ENCODE assay signal across 27 mouse cellular contexts in genomic region chr10:116649287-116649686, GRCm38 (mm10).
DNase-seq lines count a peak whose midpoint lies in the region; ATAC-seq and TF ChIP-seq lines count a peak whose summit lies in the region.
"Had no signal": no experiment of that assay in that cellular context is flagged by ENCODE, and none has a peak within 500 bp of the region (broad histone marks: within the 10 kb centered on the region; RNA-seq: fewer than 3 reads in every experiment).

No protein-coding gene starts in this region.

- no peak overlapping the region for H3K9ac ChIP-seq in intestine, embryonic 15.5 days
- H3K9ac ChIP-seq in intestine, postnatal 0 days (ENCODE audit: low read depth, low read length), result no peak overlapping the region
- no peak overlapping the region for H3K9ac ChIP-seq in stomach, embryonic 15.5 days
- H3K9ac ChIP-seq in hindbrain, embryonic 12.5 days, result no peak overlapping the region
- H3K9ac ChIP-seq: forebrain, embryonic 13.5 days; heart, embryonic 15.5 days; hindbrain, embryonic 14.5 days had no signal

- no peaks in the 10 kb centered on the region for H3K4me1 ChIP-seq in intestine, embryonic 15.5 days (replicated peaks)
- no peaks in the 10 kb centered on the region for H3K4me1 ChIP-seq in intestine, postnatal 0 days (replicated peaks; ENCODE audit: control insufficient read depth, insufficient read depth, low read length)
- no peaks in the 10 kb centered on the region for H3K4me1 ChIP-seq in stomach, embryonic 15.5 days
- H3K4me1 ChIP-seq in hindbrain, embryonic 12.5 days, result no peaks in the 10 kb centered on the region
- no peaks in the 10 kb centered on the region for H3K4me1 ChIP-seq in limb, embryonic 10.5 days
- H3K4me1 ChIP-seq: heart, embryonic 15.5 days had no signal

- no peaks in the 10 kb centered on the region for H3K9me3 ChIP-seq in intestine, embryonic 15.5 days
- no peaks in the 10 kb centered on the region for H3K9me3 ChIP-seq in intestine, postnatal 0 days (ENCODE audit: control insufficient read depth)
- no peaks in the 10 kb centered on the region for H3K9me3 ChIP-seq in stomach, embryonic 15.5 days
- no peaks in the 10 kb centered on the region for H3K9me3 ChIP-seq in hindbrain, embryonic 12.5 days (replicated peaks)
- no peaks in the 10 kb centered on the region for H3K9me3 ChIP-seq in limb, embryonic 10.5 days (replicated peaks)
- H3K9me3 ChIP-seq: forebrain, embryonic 10.5 days; forebrain, embryonic 13.5 days; heart, embryonic 15.5 days; hindbrain, embryonic 10.5 days had no signal

- DNase-seq in limb, embryonic 10.5 days (ENCODE audit: low spot score), result no peak
- no peak for DNase-seq in spleen, postnatal 14 days (ENCODE audit: low spot score in 2 of 2)
- DNase-seq: adrenal gland, postnatal 10 days; adrenal gland, postnatal 36 days; B cell, adult 2 months; cerebellum, adult 18-20 months; cerebellum, adult 9-10 months; cerebellum, postnatal 14 days; gastrocnemius, postnatal 10 days; gastrocnemius, postnatal 36 days; heart, postnatal 10 days; heart, postnatal 36 days had no signal

- H3K27ac ChIP-seq in intestine, embryonic 15.5 days, result no peak overlapping the region
- no peak overlapping the region for H3K27ac ChIP-seq in intestine, postnatal 0 days (ENCODE audit: low read depth, low read length)
- H3K27ac ChIP-seq in stomach, embryonic 15.5 days, result no peak overlapping the region
- H3K27ac ChIP-seq in hindbrain, embryonic 12.5 days, result no peak overlapping the region
- H3K27ac ChIP-seq in limb, embryonic 10.5 days, result no peak overlapping the region
- H3K27ac ChIP-seq: forebrain, embryonic 10.5 days; forebrain, embryonic 13.5 days; heart, embryonic 15.5 days; hindbrain, embryonic 10.5 days; hindbrain, embryonic 14.5 days; hindbrain, postnatal 0 days had no signal

- H3K36me3 ChIP-seq in intestine, embryonic 15.5 days, result no peaks in the 10 kb centered on the region
- H3K36me3 ChIP-seq in intestine, postnatal 0 days (ENCODE audit: control insufficient read depth, insufficient read depth), result no peaks in the 10 kb centered on the region
- H3K36me3 ChIP-seq in stomach, embryonic 15.5 days, result no peaks in the 10 kb centered on the region
- no peaks in the 10 kb centered on the region for H3K36me3 ChIP-seq in hindbrain, embryonic 12.5 days
- H3K36me3 ChIP-seq in limb, embryonic 10.5 days, result no peaks in the 10 kb centered on the region
- H3K36me3 ChIP-seq: forebrain, embryonic 10.5 days; G1E; heart, embryonic 15.5 days; hindbrain, embryonic 10.5 days had no signal

- H3K27me3 ChIP-seq in intestine, embryonic 15.5 days (replicated peaks), result no peaks in the 10 kb centered on the region
- H3K27me3 ChIP-seq in intestine, postnatal 0 days (replicated peaks; ENCODE audit: control insufficient read depth, insufficient read depth, low read length), result no peaks in the 10 kb centered on the region
- H3K27me3 ChIP-seq in stomach, embryonic 15.5 days (replicated peaks), result no peaks in the 10 kb centered on the region
- no peaks in the 10 kb centered on the region for H3K27me3 ChIP-seq in hindbrain, embryonic 12.5 days
- H3K27me3 ChIP-seq in limb, embryonic 10.5 days (ENCODE audit: low read depth, poor library complexity, severe bottlenecking), result no peaks in the 10 kb centered on the region
- H3K27me3 ChIP-seq: CH12.LX; forebrain, embryonic 13.5 days; heart, embryonic 15.5 days; Patski had no signal

- no peak overlapping the region for H3K4me3 ChIP-seq in intestine, embryonic 15.5 days (replicated peaks)
- H3K4me3 ChIP-seq in intestine, postnatal 0 days (ENCODE audit: low read depth, low read length), result no peak overlapping the region
- H3K4me3 ChIP-seq in stomach, embryonic 15.5 days (replicated peaks), result no peak overlapping the region
- no peak overlapping the region for H3K4me3 ChIP-seq in hindbrain, embryonic 12.5 days
- no peak overlapping the region for H3K4me3 ChIP-seq in limb, embryonic 10.5 days
- H3K4me3 ChIP-seq: forebrain, embryonic 10.5 days; forebrain, embryonic 13.5 days; heart, embryonic 15.5 days; hindbrain, embryonic 10.5 days had no signal

- WGBS in intestine, embryonic 15.5 days, result 68% methylated on average over 3 of the region's 3 CpGs
- WGBS in intestine, postnatal 0 days, result 57% methylated on average over 3 of the region's 3 CpGs
- WGBS in stomach, embryonic 15.5 days, result 70% methylated on average over 3 of the region's 3 CpGs
- 94% methylated on average over 3 of the region's 3 CpGs for WGBS in hindbrain, embryonic 12.5 days
- 90% methylated on average over 3 of the region's 3 CpGs for WGBS in limb, embryonic 10.5 days

- peak; percentile 78 for ATAC-seq in intestine, embryonic 15.5 days
- ATAC-seq in intestine, postnatal 0 days, result peak; percentile 74
- ATAC-seq in stomach, embryonic 15.5 days (ENCODE audit: insufficient read depth, low FRiP score, low read depth), result peak; percentile 88
- no peak for ATAC-seq in hindbrain, embryonic 12.5 days (ENCODE audit: low FRiP score)
- ATAC-seq: forebrain, embryonic 13.5 days; forebrain, embryonic 16.5 days; hindbrain, postnatal 0 days; Patski had no signal

- H3K4me2 ChIP-seq in intestine, embryonic 15.5 days (replicated peaks), result no peak overlapping the region
- H3K4me2 ChIP-seq in intestine, postnatal 0 days (replicated peaks; ENCODE audit: low read depth), result no peak overlapping the region
- H3K4me2 ChIP-seq in stomach, embryonic 15.5 days, result no peak overlapping the region
- H3K4me2 ChIP-seq in hindbrain, embryonic 12.5 days (replicated peaks), result no peak overlapping the region
- H3K4me2 ChIP-seq: forebrain, embryonic 13.5 days; heart, embryonic 11.5 days; heart, embryonic 15.5 days; hindbrain, embryonic 14.5 days had no signal

- no peak for TF ChIP-seq CTCF in intestine, postnatal 0 days (IDR thresholded peaks at IDR 0.05; ENCODE audit: low read depth)
